Mouse (Mus musculus) midbrain, postnatal 0 days (tissue): ENCODE measurements around the gene Cybrd1. TPM values are rescaled to one million over a fixed set of nuclear protein-coding genes. Genes with fewer than 3 reads are reported as not detected.
A peak's percentile ranks its signal among the peaks of the same experiment; 100 is the strongest.

ENCODE experiments used
- ATAC-seq: fragments of 200-750 bp; cut with Nextera tagmentation; 2 replicates; pipeline ENCODE4 v1.8.0; 2017; ENCODE audit warnings: moderate number of reproducible peaks, mild to moderate bottlenecking, moderate TSS enrichment, moderate library complexity; ENCODE audit not compliant: low FRiP score
- DNase-seq: peaks from one replicate; pipeline ENCODE4 v3.0.0-alpha.2; 2015; ENCODE audit warnings: low spot score
- H3K27ac ChIP-seq: fragments of 300-500 bp; sonication (generic); 2 replicates; pipeline ENCODE4 v1.5.1; 2014; ENCODE audit warnings: low read depth, mild to moderate bottlenecking, low read length, mixed read lengths
- H3K27me3 ChIP-seq: fragments of 300-500 bp; sonication (generic); 2 replicates; pipeline ENCODE4 v1.6.1; 2014; ENCODE audit warnings: low read length, control low read depth, mixed read lengths; ENCODE audit not compliant: insufficient read depth
- H3K36me3 ChIP-seq: fragments of 300-500 bp; sonication (generic); 2 replicates; pipeline ENCODE4 v1.6.1; 2014; ENCODE audit warnings: low read length, control low read depth, mixed read lengths; ENCODE audit not compliant: insufficient read depth
- H3K4me1 ChIP-seq: fragments of 300-500 bp; sonication (generic); 2 replicates; pipeline ENCODE4 v1.6.1; 2014; ENCODE audit warnings: mild to moderate bottlenecking, control low read depth, antibody characterized with exemption, low read length, mixed read lengths; ENCODE audit not compliant: insufficient read depth
- H3K4me2 ChIP-seq: fragments of 300-500 bp; sonication (generic); 2 replicates; pipeline ENCODE4 v1.6.1; 2014; ENCODE audit warnings: low read depth, mild to moderate bottlenecking, low read length, mixed read lengths; ENCODE audit not compliant: poor library complexity, severe bottlenecking
- H3K4me3 ChIP-seq: fragments of 300-500 bp; sonication (generic); 2 replicates; pipeline ENCODE4 v1.5.1; 2014; ENCODE audit warnings: low read depth, mild to moderate bottlenecking, low read length, moderate library complexity
- H3K9ac ChIP-seq: fragments of 300-500 bp; sonication (generic); replicated peaks from 2 replicates; pipeline ENCODE4 v1.6.1; 2014; ENCODE audit warnings: mild to moderate bottlenecking, low read length, moderate library complexity, mixed read lengths; ENCODE audit not compliant: poor library complexity, severe bottlenecking
- H3K9me3 ChIP-seq: fragments of 300-500 bp; sonication (generic); 2 replicates; pipeline ENCODE4 v1.6.1; 2016; ENCODE audit warnings: low read length, control low read depth
- CTCF ChIP-seq: IDR thresholded peaks from 2 replicates; pipeline ENCODE4 v1.5.1; 2016; ENCODE audit warnings: antibody characterized with exemption, mild to moderate bottlenecking
- WGBS: fragments of 180-500 bp; shearing (Covaris S2); extraction: QIAGEN DNeasy Blood & Tissue Kit; methylation state at CpG from one replicate; pipeline ENCODE4 v1.1.7; 2014; 5-methylcytosine and 5-hydroxymethylcytosine counted together
- polyA plus RNA-seq: library from polyadenylated mRNA; unstranded; fragments of >200 nt; fragmentation: Nextera tagmentation; extraction: Ambion mirVana; gene quantifications from 2 replicates; pipeline ENCODE4 v1.2.1, GENCODE M21; 2015
- total RNA-seq: library from RNA; depleted of rRNA; stranded (reverse); fragments of >200 nt; gene quantifications from 2 replicates; pipeline ENCODE4 v1.2.3, GENCODE M21; 2014; rRNA removed

Cybrd1 gene
- total and polyA plus RNA-seq, 2 experiments from 2014 or later: 2.2 to 6.3 TPM

GRCm38 (mm10) chr2:71192195-71192807 lies 74.6 kb downstream of the Cybrd1 start:
- H3K27me3 ChIP-seq: no peaks in the 10 kb centered on the region
- H3K36me3 ChIP-seq: no peaks in the 10 kb centered on the region
- 0 out of 2 replicates have a peak overlapping the region, but pooled peaks have one; percentile 14 for H3K9ac ChIP-seq
- H3K4me1 ChIP-seq: peaks cover 3% of the 10 kb centered on the region; the same call in 1 of the 2 replicates
- H3K27ac ChIP-seq: no peak overlapping the region
- DNase-seq (no peak), ATAC-seq (no peak)
- H3K4me2 ChIP-seq: peak overlapping the region; percentile 46
- H3K4me3 ChIP-seq: peak overlapping the region; percentile 19; the same call in 1 of the 2 replicates
- 30% methylated on average over 17 of the region's 17 CpGs for WGBS
- TF ChIP-seq CTCF: no peak
- H3K9me3 ChIP-seq: no peaks in the 10 kb centered on the region

Other genes starting within 250 kb of the Cybrd1 start
- gene Dcaf17, start 62.6 kb upstream of the Cybrd1 start, total RNA-seq: 10.6 and 18.1 TPM in 2 replicates
- 19.9 and 23.6 TPM in 2 replicates for gene Dcaf17, start 62.6 kb upstream of the Cybrd1 start, polyA plus RNA-seq
- gene Mettl8, start 62.3 kb upstream of the Cybrd1 start, total RNA-seq: 7.7 TPM in 2 replicates
- 5.3 and 6.0 TPM in 2 replicates for gene Mettl8, start 62.3 kb upstream of the Cybrd1 start, polyA plus RNA-seq
- 149 and 195 TPM in 2 replicates for gene Dync1i2, start 93.8 kb downstream of the Cybrd1 start, total RNA-seq
- 194 and 205 TPM in 2 replicates for gene Dync1i2, start 93.8 kb downstream of the Cybrd1 start, polyA plus RNA-seq
- gene Slc25a12, start 249.8 kb downstream of the Cybrd1 start, total RNA-seq: 142 and 145 TPM in 2 replicates
- gene Slc25a12, start 249.8 kb downstream of the Cybrd1 start, polyA plus RNA-seq: 118 and 120 TPM in 2 replicates